Mouse (Mus musculus) left cerebral cortex, postnatal 14 days (tissue): ENCODE measurements around the gene Prkd2. TPM values are rescaled to one million over a fixed set of nuclear protein-coding genes. Genes with fewer than 3 reads are reported as not detected.

Experiments used
- DNase-seq, 2 experiments: peaks; one replicate each; pipeline ENCODE4 v3.0.0; 2021 to 2022; ENCODE audit warnings: low spot score in 2 of 2, mixed read lengths in 1 of 2
- intact Hi-C: fragments of 180-260 bp; cut with DNase I; formaldehyde crosslinking; loops from one replicate; pipeline ENCODE4 v1.15.1; 2025
- long read RNA-seq, 2 experiments: library from polyadenylated mRNA; stranded (forward); transcript quantifications; one replicate each; pipeline ENCODE4 v2.0.0; 2021
- total RNA-seq, 2 experiments: library from RNA; stranded (reverse); gene quantifications; 2 replicates each; pipeline ENCODE4 v1.2.3; 2021

Prkd2 gene
- 1 to 10 TPM; 9.0 to 9.3 TPM for total RNA-seq
- long read RNA-seq, experiment 1, partial matches to known transcripts: 3 of 7 reads
- long read RNA-seq, experiment 1, other reads (novel, unspliced or antisense): 1 of 7 reads
- long read RNA-seq, experiment 2, partial matches to known transcripts: 1 of 5 reads
- long read RNA-seq, experiment 2, other reads (novel, unspliced or antisense): 1 of 5 reads

GRCm38 (mm10) chr7:16842645-16843063 is at the start of gene Prkd2:
Prkd2 (plus strand) TSS chr7:16842902.
- peak; percentile 80 to 89 for DNase-seq
- intact Hi-C loops: no loop called here

GRCm38 (mm10) chr7:16793010-16793725 is 49.5 kb upstream of the Prkd2 start:
- intact Hi-C loops: no loop called here
- DNase-seq: no peak

- intact Hi-C loops: loop anchor here (5.0 kb wide), 1 partner anchor 33 kb away; no protein-coding TSS in a partner anchor
- no peak for DNase-seq
These were observed 47.8 kb upstream of the Prkd2 start for GRCm38 (mm10) chr7:16794886-16795285.

GRCm38 (mm10) chr7:16804409-16805028 is 38.2 kb upstream of the Prkd2 start:
- intact Hi-C loops: no loop called here
- no peak for DNase-seq

- intact Hi-C loops: no loop called here
- DNase-seq: no peak
These were observed 34.8 kb upstream of the Prkd2 start for GRCm38 (mm10) chr7:16807936-16808335.

GRCm38 (mm10) chr7:16808647-16809046 is 34.1 kb upstream of the Prkd2 start:
- intact Hi-C loops: no loop called here
- no peak for DNase-seq

GRCm38 (mm10) chr7:16809739-16810138 is 33.0 kb upstream of the Prkd2 start:
- intact Hi-C loops: loop anchor here (5.0 kb wide), 3 partner anchors 38 to 182 kb away; no protein-coding TSS in a partner anchor
- DNase-seq: peak; percentile 72 to 81

GRCm38 (mm10) chr7:16810399-16810919 is 32.2 kb upstream of the Prkd2 start:
- DNase-seq: no peak
- intact Hi-C loops: loop anchor here (5.0 kb wide), 3 partner anchors 37 to 183 kb away; no protein-coding TSS in a partner anchor

- DNase-seq: peak; percentile 55 to 63
- intact Hi-C loops: loop anchor here (5.0 kb wide), 3 partner anchors 36 to 184 kb away; no protein-coding TSS in a partner anchor
These were observed 31.6 kb upstream of the Prkd2 start for GRCm38 (mm10) chr7:16810920-16811648.

GRCm38 (mm10) chr7:16811649-16812070 is 31.0 kb upstream of the Prkd2 start:
- DNase-seq: no peak
- intact Hi-C loops: loop anchor here (5.0 kb wide), 3 partner anchors 36 to 184 kb away; no protein-coding TSS in a partner anchor

GRCm38 (mm10) chr7:16812505-16812904 is 30.2 kb upstream of the Prkd2 start:
- no peak for DNase-seq
- intact Hi-C loops: loop anchor here (5.0 kb wide), 3 partner anchors 35 to 185 kb away; no protein-coding TSS in a partner anchor

- intact Hi-C loops: loop anchor here (5.0 kb wide), 1 partner anchor 413 kb away; the partner anchor contains the start of gene Zc3h4
- DNase-seq: peak; percentile 65 to 83
These were observed 27.3 kb upstream of the Prkd2 start, which contains the start of gene Strn4 for GRCm38 (mm10) chr7:16815351-16815941. Strn4 (plus strand) TSS chr7:16815889.

GRCm38 (mm10) chr7:16816078-16816474 is 26.6 kb upstream of the Prkd2 start:
- peak; percentile 81 to 85 for DNase-seq
- intact Hi-C loops: loop anchor here (5.0 kb wide), 1 partner anchor 414 kb away; the partner anchor contains the start of gene Zc3h4

- intact Hi-C loops: loop anchor here (5.0 kb wide), 1 partner anchor 414 kb away; the partner anchor contains the start of gene Zc3h4
- DNase-seq: peak in 1 of 2 experiments; percentile 46
These were observed 26.1 kb upstream of the Prkd2 start, which contains the start of gene Fkrp for GRCm38 (mm10) chr7:16816475-16817122. Fkrp (minus strand) TSS chr7:16816732.

GRCm38 (mm10) chr7:16817693-16818092 is 25.0 kb upstream of the Prkd2 start:
- intact Hi-C loops: loop anchor here (5.0 kb wide), 1 partner anchor 415 kb away; the partner anchor contains the start of gene Zc3h4
- peak; percentile 68 to 81 for DNase-seq

- intact Hi-C loops: loop anchor here (5.0 kb wide), 1 partner anchor 417 kb away; the partner anchor contains the start of gene Zc3h4
- DNase-seq: no peak
These were observed 22.9 kb upstream of the Prkd2 start for GRCm38 (mm10) chr7:16819794-16820193.

GRCm38 (mm10) chr7:16820271-16820763 is 22.4 kb upstream of the Prkd2 start:
- no peak for DNase-seq
- intact Hi-C loops: no loop called here

GRCm38 (mm10) chr7:16821091-16821490 is 21.6 kb upstream of the Prkd2 start:
- no peak for DNase-seq
- intact Hi-C loops: no loop called here
